Mouse (Mus musculus): ENCODE results near the gene Lpin2.

The Lpin2 gene

DNA sequence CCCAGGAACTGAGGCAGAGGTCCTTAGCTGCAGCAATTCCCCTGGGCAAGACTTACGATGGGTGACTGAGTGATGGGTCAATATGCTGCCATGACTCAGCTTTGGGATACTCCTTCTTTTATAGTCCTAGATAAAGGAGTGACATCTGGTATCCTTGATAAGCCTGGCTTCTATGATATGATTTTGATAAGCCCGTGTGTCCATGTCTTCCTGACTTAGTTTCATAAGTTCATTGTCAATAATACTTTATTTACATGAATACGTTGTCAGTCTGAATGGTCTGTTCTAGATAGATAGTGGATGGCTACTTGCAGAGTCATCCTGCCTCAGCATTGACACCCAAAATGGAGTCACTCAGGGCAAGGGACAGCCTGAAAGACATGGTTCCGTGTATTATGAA is 11.2 kb upstream of the Lpin2 start:
- WGBS: 94% methylated on average over 4 of the region's 4 CpGs

DNA sequence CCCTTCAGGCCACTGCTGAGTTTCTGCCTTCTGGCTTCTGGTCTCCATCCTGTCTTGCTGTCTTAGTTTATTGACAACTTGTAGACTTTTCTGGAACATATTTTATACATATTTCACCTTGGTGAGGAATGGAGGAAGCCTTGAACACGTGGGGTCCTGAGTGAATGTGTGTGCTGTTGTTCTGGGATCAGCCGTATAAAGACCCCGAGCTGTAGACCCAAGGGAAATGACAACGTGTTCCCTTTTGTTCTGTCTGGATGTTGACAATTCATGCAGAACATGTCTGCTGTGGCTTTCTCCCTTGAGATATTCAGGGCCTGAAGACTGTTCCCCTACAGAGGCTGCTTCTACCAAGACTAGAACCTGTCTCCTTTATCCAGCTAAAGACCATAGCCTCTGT is 5.0 kb upstream of the Lpin2 start:
- WGBS: 65% methylated on average over 4 of the region's 4 CpGs

DNA sequence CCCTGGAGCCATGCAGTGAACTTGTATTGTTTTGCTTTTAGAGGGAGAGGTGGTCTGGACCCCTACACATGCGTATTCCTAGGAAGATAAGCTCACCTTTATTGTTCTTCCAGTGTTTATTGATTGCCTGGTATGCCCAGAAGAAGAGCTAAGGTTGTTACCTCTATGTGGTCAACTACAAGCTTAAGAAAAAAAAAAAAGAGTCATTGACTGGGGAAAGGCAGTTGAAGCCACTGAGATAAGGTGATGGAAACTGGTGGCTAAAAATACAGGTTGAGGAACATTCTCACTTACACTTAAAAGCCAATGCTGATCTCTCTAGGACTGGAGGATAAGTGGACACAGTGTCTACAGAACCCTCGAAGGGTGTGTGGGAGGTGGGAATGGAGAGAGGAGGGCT is 4.4 kb upstream of the Lpin2 start:
- 79% methylated on average over 2 of the region's 2 CpGs for WGBS

DNA sequence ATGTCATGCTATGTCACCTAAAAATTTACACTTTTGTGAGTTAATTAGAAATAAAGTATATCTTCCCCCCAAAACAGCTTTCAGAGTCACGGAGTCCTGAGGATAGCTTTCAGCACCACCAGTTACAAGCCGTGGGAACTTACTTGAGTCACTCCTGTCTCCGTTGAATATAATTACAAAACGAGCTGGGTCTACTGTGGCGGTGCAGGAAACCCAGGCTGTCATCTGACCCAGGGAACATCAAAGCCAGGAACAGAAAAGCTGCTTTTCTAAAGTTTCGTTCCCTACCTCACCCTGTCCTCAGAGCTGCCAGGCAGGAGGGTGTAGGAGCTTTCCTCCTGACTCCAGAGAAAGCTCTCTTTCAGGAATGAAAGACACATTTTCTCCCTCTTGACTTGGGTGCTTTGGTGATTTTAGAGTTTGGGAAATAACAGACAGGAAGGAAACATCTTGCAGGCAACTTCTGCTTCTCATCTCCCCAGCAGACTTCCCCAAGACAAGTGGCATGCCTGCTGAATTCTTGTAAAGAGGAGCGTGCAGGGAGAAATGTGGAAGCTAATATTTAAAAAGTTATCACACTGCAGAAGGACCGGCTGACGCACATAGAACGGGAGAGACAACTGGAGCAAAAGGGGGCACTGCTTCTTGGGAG is 3.7 kb upstream of the Lpin2 start:
- 44% methylated on average over 10 of the region's 10 CpGs for WGBS

DNA sequence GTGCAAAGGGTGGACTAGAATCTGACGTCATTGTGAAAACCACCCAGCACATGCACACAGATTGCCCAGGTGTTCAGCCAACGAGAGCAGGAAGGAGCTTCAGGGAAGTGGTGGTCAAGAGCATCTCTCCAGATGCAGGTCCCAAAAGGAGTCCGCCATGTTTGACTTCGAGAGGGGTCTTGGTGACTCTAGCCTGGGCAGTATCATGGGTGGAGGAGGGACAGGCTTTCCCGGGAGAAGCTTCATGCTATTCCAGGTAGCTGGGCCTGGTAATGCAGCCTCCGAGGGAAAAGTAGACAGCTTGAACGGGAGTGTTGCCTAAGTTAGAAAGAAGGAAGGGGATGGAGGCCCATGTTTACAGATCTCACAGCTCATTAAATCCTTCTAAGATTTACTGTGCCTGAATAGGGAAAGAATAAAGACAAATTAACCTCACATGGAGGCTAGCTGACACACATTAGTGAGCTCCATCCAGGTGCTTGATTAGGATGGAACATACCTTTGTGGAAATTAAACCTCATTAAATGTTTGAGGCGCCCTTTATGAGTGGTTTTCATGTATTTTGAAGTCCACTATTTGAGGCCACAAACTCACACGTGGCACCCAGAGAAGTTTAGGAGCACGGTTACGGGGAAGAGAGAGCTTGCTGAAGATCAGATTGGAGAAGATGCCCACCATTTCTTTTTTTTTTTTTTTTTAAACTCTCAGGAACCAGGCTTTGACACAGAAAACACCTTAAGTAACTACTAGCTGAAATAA is 2.6 kb upstream of the Lpin2 start:
- 86% methylated on average over 11 of the region's 11 CpGs for WGBS

DNA sequence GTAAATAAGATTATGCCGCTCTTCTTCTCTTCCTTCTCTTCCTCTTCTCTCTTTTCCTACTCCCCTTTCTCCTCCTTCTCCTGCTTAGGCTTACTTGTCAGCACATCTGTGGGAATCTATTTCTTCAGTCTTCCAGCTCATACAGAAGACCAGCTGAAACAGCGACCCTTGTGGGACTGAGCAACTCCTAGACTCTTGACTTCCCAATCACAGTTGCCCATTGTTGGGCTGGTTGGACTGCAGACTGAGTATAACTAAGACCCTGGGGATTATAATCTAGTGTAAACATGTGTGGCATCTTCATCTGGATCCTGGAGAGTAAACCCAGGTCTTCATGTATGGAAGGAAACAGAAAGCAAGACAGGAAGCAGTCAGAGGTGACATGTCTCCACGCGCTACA is 1.8 kb upstream of the Lpin2 start:
- WGBS: 93% methylated on average over 4 of the region's 4 CpGs

DNA sequence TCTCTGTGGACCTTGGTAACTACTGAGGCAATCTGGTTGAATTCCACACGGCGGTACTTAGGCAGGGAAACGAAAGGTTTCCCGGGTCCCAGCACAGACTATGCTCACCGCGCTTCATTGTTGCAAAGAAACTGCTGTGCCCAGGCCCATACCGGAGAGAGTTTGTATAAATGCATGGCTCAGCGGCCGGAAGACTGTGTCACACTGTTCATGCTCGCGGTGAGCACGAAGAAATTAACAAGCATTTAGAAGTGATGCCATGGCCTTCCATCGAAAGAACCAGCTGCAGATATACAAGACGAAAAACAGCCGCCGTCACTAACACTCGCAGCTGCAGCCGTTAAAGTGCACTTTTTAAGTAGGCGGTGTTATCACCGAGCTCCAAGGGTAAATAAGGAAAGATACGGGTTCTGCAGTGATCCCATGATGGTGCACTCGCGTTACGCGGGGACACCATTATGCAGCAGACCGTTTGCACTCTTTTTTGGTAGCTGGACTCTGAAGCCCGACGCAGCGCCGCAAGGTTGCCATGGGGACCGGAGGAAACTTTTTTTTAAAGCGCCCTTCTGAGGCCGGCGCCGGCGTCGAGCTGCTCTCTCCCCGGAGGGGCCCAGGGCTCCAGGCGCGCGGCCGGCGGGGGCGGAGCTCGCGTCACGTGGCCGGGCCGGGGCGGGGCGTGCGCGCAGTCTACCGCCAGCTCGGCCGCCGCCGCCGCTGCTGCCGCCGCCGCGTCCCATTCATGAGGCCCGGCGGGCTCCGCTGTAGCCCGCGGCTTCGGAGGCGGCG is 704 bp downstream of the Lpin2 start:
- WGBS: under 1% methylated on average over 68 of the region's 71 CpGs

DNA sequence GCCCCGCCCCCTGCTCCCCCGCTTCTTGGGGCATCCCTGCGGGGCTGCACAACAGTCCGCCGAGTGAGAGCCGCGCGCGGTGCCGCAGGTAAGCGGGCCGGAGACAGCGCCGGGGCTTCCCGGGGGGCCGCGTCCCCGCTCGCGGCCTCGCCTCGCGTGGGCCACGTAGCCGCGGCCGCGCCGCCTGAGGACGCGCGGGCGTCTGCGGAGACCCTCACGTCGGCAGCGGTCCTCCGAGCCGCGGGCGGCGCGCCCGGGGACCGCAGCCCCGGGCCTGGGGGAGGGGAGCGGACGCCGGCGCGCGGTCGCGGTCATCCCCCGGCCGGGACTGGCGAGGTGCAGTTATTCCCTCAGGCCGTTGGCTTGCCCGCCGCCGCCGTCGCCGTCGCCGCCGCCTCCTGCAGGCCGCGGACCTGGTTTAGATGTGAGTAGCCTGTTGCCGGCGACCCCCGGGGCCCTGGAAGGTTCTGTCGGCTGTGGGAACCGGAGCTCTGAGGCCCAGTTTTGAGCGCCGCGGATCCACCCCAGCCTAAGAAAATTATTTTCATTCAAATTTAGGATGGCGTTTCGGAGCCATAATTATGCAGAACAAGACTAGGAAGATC is 1.4 kb downstream of the Lpin2 start:
- under 1% methylated on average over 76 of the region's 79 CpGs for WGBS

DNA sequence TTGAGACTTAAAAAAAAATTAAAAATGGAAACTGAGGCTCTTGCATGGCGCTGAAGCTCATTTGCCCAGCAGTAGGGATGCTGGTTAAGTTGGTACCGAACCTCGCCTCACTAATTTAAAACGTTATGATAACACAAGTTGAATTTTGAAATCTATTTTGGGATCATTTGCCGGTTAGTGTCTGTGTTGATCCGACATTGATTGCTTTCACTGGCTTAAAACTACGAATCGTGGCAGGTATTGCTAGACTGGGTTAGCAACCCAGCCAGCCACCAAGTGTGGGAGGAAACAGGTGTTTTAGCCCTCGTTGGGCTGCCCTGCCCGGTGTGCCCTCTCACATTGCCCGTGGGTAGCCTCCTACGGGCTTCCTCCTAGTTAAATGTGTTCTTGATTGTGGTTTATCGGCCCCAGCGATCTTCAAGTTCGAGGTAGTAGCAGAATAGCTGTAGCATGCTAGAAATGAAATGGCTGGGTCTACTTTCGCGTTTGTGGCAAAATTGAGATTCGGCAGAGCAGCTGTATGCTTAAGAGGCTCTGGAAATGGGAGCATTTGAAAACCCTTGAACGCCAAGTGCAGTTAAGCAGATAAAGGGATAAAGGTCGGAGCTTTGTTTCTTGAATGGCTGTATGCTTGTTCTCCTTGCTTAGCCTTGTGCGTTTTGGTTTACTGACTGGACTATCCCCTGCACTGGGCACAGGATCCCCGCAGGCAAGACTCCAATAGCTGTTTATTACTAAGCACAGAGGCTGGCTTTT is 2.2 kb downstream of the Lpin2 start:
- WGBS: 5% methylated on average over 22 of the region's 22 CpGs

DNA sequence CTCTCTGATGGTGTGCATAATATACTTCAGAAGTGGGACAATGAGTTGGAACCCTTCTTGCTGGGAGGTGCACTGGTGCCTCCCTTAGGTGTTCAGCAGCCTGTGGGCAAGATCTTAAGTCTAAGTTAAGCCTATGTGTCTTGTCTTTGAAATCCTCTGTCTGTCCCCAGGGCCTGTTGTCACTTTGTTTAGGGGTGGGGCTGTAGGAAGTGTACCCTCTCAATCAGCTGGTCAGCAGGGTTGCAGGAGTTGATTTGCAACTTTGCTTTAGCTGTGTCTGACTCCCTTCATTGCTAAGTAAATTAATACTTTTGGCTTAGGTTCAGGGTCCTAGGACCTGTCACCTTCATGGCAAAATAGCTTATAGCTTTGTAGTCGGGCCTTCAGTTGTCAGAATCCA is 3.0 kb downstream of the Lpin2 start:
- WGBS: 40% methylated on average over 1 of the region's 1 CpGs

DNA sequence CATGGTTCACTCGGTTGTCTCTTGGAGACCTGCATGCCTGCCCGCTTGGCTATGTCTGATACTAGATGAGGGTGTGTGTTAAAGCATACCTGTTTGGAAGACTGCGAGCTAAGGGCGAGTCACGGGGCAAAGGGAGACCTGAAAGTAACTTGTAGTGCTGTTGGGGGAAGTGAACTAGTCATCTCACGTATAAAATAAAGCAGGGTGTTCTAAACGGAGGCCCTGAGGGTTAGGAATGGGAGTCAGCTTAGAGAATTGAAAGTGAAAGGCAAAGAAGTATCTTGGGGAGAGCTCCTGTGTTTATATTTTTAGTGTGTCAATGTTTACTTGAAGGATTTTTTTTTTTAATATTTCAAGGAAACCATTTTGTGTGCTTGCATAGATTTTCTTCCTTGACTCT is 8.2 kb downstream of the Lpin2 start:
- WGBS: 84% methylated on average over 7 of the region's 7 CpGs

DNA sequence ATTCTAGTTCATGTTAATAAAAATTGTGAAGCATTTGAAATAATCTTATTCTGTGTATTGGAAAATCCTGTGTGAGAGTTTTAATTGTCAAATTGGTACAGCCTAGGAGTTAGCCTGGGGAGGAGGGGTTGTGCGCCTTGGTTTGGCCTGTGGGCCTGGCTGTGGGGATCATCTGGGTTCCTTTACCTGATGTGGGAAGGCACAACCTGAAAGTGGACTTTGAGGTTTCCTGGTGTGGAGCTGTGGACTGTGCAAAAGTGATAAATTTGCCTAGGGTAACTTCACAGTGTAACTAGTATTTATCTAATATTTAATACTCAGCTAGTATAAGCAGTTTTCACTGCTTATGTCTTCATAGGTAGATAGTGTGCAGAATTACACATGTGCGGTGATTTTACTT is 8.7 kb downstream of the Lpin2 start:
- 99% methylated on average over 2 of the region's 2 CpGs for WGBS

DNA sequence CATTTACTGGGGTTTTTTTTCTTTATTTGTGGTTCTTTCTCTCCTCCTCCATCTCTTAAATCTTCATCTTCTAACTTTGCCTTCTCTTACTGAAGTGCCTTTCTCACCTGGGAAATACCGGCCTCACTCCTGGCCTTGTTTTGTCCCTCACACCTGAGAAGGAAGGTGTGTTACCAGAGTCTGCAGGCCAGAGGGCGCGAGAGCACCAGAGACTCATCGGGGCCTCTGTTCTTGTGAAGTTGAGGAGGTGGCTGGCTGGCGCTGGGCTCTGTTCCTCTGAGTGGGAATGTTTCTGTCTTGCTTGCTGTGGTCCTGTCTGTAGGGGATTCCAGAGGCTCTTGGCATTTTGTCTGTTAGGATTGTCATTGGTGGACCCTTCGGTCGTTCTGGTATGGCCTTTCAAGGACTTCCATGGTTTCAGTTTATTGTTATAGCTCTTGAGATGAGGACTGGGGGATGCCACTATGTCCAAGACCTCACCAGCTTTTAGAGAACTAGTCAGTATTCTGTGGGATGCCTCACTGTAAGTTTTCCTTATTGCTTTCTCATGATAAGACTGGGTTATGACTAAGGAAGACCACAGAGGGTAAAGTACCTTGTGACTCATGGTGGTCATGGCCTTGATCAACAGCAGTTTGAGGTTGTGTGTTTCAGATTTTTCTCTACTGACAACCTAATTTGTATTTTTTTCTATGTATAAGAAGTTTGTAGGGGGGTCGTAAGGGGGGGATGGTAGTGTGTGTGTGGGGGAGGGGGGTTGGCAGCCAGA is 9.5 kb downstream of the Lpin2 start:
- WGBS: 83% methylated on average over 8 of the region's 8 CpGs

DNA sequence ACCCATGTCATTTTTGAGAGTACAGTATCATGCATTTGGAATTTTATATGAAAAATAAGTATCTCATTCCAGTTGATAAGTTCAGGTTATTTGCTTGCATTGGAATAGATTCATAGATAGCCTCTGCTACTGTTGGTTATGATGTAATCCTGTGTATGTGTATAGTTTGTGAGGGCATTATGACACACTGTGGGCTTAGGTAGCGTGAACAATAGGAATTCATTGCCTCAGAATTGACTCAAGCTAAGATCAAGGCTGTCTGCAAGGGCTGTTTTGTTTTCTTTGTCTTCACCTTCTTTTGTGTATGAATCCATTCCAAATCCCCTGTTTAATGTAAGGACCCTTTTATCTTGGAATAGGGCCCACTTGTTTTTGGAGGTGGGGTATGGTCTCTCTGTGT is 10.7 kb downstream of the Lpin2 start:
- 95% methylated on average over 1 of the region's 1 CpGs for WGBS

DNA sequence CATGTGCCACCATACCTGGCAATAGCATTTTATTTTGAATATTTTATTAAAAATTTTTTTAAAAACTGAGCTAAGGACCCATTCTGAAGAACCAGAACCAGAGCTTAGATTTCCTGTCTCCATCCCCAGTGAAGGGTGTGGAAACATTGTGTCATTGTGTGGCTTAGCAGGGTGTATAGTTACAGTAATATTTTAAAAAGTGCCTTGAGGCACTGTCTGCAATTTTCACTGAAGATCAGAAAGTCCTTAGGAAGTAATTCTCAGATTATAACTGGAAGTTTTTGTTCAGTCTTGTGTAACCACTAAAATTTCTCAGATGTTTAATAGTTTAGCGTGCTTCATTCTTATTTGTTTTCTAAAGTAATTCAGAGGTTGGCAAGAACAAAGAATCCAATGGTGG is 11.1 kb downstream of the Lpin2 start:
- WGBS: 62% methylated on average over 1 of the region's 1 CpGs

DNA sequence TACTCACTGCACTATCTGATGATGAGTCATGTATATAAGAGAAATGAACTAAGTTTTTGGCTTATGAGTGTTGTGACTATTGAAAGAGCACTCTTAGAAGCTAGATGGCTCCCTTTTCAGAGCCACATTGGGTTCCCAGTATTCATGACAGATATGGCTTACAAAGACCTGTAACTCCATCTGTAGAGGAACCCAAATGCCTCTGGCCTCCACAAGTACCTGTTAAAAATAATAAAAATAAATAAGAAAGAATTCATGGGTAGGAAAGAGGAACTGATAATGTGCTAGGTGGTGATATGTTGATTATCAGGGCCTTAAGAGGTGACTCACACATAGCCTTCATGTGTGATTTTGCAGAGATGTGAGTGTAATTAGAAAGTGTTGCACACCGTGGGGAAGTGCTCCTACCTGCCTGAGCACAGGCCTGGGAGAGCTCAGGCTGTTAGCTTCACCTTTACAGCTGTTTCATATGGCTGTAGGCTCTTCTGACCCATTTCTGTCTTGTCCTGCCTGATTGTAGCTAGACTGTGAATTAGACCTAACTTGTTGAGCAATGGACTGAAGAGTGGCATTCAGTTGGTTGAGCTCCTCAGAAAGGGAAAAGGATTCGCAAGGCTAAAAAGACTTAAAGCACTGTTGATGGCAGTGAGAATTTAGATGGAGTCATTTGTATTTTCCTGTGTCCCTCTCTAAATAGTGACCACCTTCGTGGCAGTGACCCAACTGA is 12.7 kb downstream of the Lpin2 start:
- WGBS: 70% methylated on average over 3 of the region's 3 CpGs

DNA sequence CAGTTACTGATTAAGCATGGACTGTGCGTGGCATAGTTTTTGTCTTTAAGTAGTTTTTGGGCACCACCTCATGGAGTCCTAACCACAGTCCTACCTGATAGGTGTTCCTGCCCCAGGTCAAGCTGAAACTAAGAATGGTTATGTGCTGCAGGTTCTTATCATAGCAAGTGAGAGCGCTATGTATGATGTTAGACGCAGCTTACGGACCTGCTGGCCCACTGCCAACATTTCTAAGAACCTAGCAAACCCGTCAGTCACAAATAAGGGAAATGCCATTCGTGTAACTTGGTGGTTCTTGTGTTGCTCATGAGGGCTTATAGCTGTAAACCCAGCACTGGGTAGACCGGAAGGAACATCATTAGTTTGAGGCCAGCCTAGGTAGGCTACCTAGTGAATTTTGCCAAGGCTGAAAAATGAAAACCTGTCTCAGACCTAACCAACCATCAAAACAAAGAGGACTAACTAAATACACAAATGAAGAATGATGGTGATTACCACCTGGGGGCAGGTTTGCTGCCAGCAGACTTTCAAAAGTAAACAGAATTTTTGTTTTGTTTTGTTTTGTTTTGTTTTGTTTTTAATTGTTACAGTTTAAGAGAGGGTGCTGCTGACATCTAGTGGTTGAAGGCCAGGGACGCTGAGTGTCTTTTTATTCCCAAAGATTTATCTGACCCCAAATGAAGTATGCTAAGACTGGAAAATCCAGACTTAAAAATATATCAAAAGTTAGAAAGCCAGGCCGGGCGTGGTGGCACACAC is 13.5 kb downstream of the Lpin2 start:
- 29% methylated on average over 10 of the region's 10 CpGs for WGBS

DNA sequence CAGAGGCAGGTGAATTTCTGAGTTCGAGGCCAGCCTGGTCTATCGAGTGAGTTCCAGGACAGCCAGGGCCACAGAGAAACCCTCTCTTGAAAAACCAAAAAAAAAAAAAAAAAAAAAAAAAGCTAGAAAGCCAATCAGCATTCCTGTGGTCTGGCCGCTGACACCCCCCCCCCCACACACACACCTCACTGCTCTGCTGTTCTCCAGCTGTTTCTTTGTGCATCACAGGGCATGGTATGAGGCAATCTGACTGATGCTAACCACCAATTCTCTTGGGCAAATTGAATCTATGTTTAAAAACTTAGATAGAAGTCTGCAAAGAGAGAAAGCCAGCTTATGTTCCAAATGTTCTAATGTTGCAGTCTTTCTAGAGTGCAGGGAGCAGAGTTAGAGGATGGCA is 14.1 kb downstream of the Lpin2 start:
- 70% methylated on average over 3 of the region's 3 CpGs for WGBS

DNA sequence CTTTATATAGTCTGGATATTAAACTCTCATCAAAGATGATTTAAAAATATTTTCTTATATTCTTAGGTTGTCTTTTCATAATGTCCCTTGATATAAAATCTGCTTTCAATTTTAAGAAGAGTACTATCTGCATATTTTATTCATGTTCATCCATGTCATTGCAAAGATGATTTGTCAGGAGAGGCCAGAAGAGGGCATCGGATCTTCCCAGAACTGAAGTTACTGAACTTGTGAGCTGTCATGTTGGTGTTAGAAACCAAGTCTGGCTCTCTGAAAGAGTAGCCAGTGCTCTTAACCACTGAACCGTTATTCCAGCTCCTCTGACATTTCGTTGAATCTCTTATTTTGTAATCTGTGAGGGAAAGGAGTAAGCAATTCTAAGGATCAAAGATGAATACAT is 17.0 kb downstream of the Lpin2 start:
- 81% methylated on average over 3 of the region's 3 CpGs for WGBS

DNA sequence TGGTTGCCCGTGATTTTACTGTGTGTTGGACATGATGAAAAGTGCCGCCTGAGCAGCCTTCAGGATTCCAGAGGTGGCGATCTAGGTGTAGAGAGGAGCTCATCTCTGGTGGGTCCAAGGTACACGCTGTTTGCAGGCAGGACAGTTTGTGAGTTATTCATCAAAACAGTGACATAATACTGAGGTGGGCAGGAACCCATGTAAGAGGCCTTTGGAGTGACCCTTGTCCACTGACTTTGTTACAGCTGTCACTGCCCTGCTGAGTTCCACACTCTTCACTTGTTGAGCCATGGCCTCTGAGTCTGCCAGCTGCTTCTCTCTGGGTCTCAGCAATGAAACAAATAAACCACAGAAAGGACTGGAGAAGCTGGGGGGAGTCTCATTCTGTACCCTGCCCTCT is 19.8 kb downstream of the Lpin2 start:
- WGBS: 91% methylated on average over 4 of the region's 4 CpGs

Data from cerebral cortex, adult 2 months (tissue).